Mouse (Mus musculus): ENCODE measurements around the gene Zfyve28. TPM values are rescaled to one million over a fixed set of nuclear protein-coding genes. Genes with fewer than 3 reads are reported as not detected.

Gene Zfyve28
- polyA plus RNA-seq, 1 experiment from 2014 or later, result 0.93 TPM

- Histone ChIP-seq H3K4me3 (no peak overlapping the region), H3K27me3 (ENCODE audit: insufficient read depth, poor library complexity, severe bottlenecking) (no peaks in the 10 kb centered on the region), H3K4me1 (no peaks in the 10 kb centered on the region), H3K36me3 (0 out of 2 replicates have a peak, but pooled peaks cover 2% of the 10 kb centered on the region), H3K9me3 (no peaks in the 10 kb centered on the region), H3K27ac (no peak overlapping the region)
- WGBS, result 83% methylated on average over 3 of the region's 3 CpGs
- DNase-seq (ENCODE audit: low spot score), result no peak
Measured at GRCm38 (mm10) chr5:34147554-34147953, 140.7 kb downstream of the Zfyve28 start.

Other genes with a start within 250 kb of the Zfyve28 start
- 0.23 and 0.64 TPM in 2 replicates for gene Poln, start 119.0 kb downstream of the Zfyve28 start, polyA plus RNA-seq (2016; fragmentation: Nextera tagmentation; extraction: Ambion mirVana)
- gene Haus3, start 118.9 kb downstream of the Zfyve28 start, polyA plus RNA-seq (2016; fragmentation: Nextera tagmentation; extraction: Ambion mirVana), result 32.8 and 43.0 TPM in 2 replicates
- 21.6 and 22.5 TPM in 2 replicates for gene Mxd4, start 100.7 kb downstream of the Zfyve28 start, polyA plus RNA-seq (2016; fragmentation: Nextera tagmentation; extraction: Ambion mirVana)
- gene Cfap99, start 151 bp upstream of the Zfyve28 start, polyA plus RNA-seq (2016; fragmentation: Nextera tagmentation; extraction: Ambion mirVana), result 0.12 TPM in 1 of 2 replicates, not detected in the other
- 150 and 156 TPM in 2 replicates for gene Rnf4, start 47.8 kb upstream of the Zfyve28 start, polyA plus RNA-seq (2016; fragmentation: Nextera tagmentation; extraction: Ambion mirVana)
- gene Fam193a, start 81.5 kb upstream of the Zfyve28 start, polyA plus RNA-seq (2016; fragmentation: Nextera tagmentation; extraction: Ambion mirVana), result 7.6 and 11.4 TPM in 2 replicates
- gene Tnip2, start 225.5 kb upstream of the Zfyve28 start, polyA plus RNA-seq (2016; fragmentation: Nextera tagmentation; extraction: Ambion mirVana), result 9.9 and 14.6 TPM in 2 replicates
- gene Sh3bp2, start 237.4 kb upstream of the Zfyve28 start, polyA plus RNA-seq (2016; fragmentation: Nextera tagmentation; extraction: Ambion mirVana), result 3.6 and 6.0 TPM in 2 replicates